Mouse (Mus musculus) macrophage (primary cell): ENCODE measurements around the gene Cry2. TPM values are rescaled to one million over a fixed set of nuclear protein-coding genes. Genes with fewer than 3 reads are reported as not detected.

ENCODE experiments used
- H3K27ac ChIP-seq: fragments of 350-480 bp; formaldehyde crosslinking; 2 replicates; pipeline ENCODE4 v1.9.0; 2021
- H3K36me3 ChIP-seq: fragments of 350-480 bp; formaldehyde crosslinking; 2 replicates; pipeline ENCODE4 v1.9.0; 2021; ENCODE audit errors: inconsistent target
- H3K4me3 ChIP-seq: fragments of 350-480 bp; formaldehyde crosslinking; 2 replicates; pipeline ENCODE4 v1.9.0; 2021; ENCODE audit errors: inconsistent target
- H3K79me2 ChIP-seq: fragments of 350-480 bp; formaldehyde crosslinking; 2 replicates; pipeline ENCODE4 v1.9.0; 2021; ENCODE audit errors: inconsistent target
- WGBS: methylation state at CpG from one replicate; pipeline ENCODE4 v1.1.7; 2026; ENCODE audit warnings: inconsistent platforms; ENCODE audit not compliant: missing documents; 5-methylcytosine and 5-hydroxymethylcytosine counted together
- polyA plus RNA-seq: library from polyadenylated mRNA; stranded (reverse); fragments of 250-400 nt; gene quantifications from 3 replicates; pipeline ENCODE4 v1.2.4, GENCODE M21; 2018; ENCODE audit warnings: inconsistent platforms

Cry2 gene
- polyA plus RNA-seq, 1 experiment from 2014 or later = 3.0 TPM

GRCm38 (mm10) chr2:92381901-92382588, 51.8 kb downstream of the Cry2 start, which contains the start of gene 1700029I15Rik:
1700029I15Rik (plus strand) TSS chr2:92382538.
- Histone ChIP-seq H3K36me3 (peaks cover 48% of the 10 kb centered on the region), H3K79me2 (peaks cover 5% of the 10 kb centered on the region; the same call in 1 of the 2 replicates), H3K4me3 (no peak within 1 kb of the TSS), H3K27ac (no peak within 1 kb of the TSS)
- WGBS = 97% methylated on average over 5 of the region's 5 CpGs

GRCm38 (mm10) chr2:92381161-92381560, 52.7 kb downstream of the Cry2 start:
- H3K27ac ChIP-seq = no peak overlapping the region
- H3K79me2 ChIP-seq = peaks cover 13% of the 10 kb centered on the region; the same call in 1 of the 2 replicates
- H3K4me3 ChIP-seq = no peak overlapping the region
- 86% methylated on average over 5 of the region's 5 CpGs for WGBS
- peaks cover 48% of the 10 kb centered on the region for H3K36me3 ChIP-seq

- peaks cover 48% of the 10 kb centered on the region for H3K36me3 ChIP-seq
- H3K79me2 ChIP-seq = peaks cover 19% of the 10 kb centered on the region; the same call in 1 of the 2 replicates
- WGBS = 82% methylated on average over 6 of the region's 6 CpGs
- H3K4me3 ChIP-seq = no peak overlapping the region
- no peak overlapping the region for H3K27ac ChIP-seq
Observed at GRCm38 (mm10) chr2:92380495-92381050, 53.3 kb downstream of the Cry2 start.

GRCm38 (mm10) chr2:92379783-92380494, 53.9 kb downstream of the Cry2 start:
- Histone ChIP-seq H3K27ac (no peak overlapping the region), H3K79me2 (peaks cover 21% of the 10 kb centered on the region; the same call in 1 of the 2 replicates), H3K4me3 (no peak overlapping the region), H3K36me3 (peaks cover 48% of the 10 kb centered on the region)
- WGBS = 89% methylated on average over 16 of the region's 17 CpGs

GRCm38 (mm10) chr2:92377320-92377719, 56.5 kb downstream of the Cry2 start:
- Histone ChIP-seq H3K36me3 (peaks cover 47% of the 10 kb centered on the region), H3K4me3 (no peak overlapping the region), H3K27ac (no peak overlapping the region), H3K79me2 (peaks cover 21% of the 10 kb centered on the region; the same call in 1 of the 2 replicates)
- WGBS = 90% methylated on average over 6 of the region's 7 CpGs

- 76% methylated on average over 6 of the region's 6 CpGs for WGBS
- peak overlapping the region; percentile 97 for H3K4me3 ChIP-seq
- no peak overlapping the region for H3K27ac ChIP-seq
- peaks cover 36% of the 10 kb centered on the region for H3K36me3 ChIP-seq
- peaks cover 21% of the 10 kb centered on the region; the same call in 1 of the 2 replicates for H3K79me2 ChIP-seq
Observed at GRCm38 (mm10) chr2:92376300-92376699, 57.5 kb downstream of the Cry2 start.

GRCm38 (mm10) chr2:92375788-92376187, 58.1 kb downstream of the Cry2 start:
- WGBS = under 1% methylated on average over 10 of the region's 10 CpGs
- H3K4me3 ChIP-seq = peak overlapping the region; percentile 97
- peaks cover 33% of the 10 kb centered on the region for H3K36me3 ChIP-seq
- H3K79me2 ChIP-seq = peaks cover 21% of the 10 kb centered on the region; the same call in 1 of the 2 replicates
- H3K27ac ChIP-seq = peak overlapping the region; percentile 67

GRCm38 (mm10) chr2:92375099-92375623, 58.7 kb downstream of the Cry2 start:
- H3K27ac ChIP-seq = peak overlapping the region; percentile 67
- H3K4me3 ChIP-seq = peak overlapping the region; percentile 97
- peaks cover 21% of the 10 kb centered on the region; the same call in 1 of the 2 replicates for H3K79me2 ChIP-seq
- peaks cover 28% of the 10 kb centered on the region for H3K36me3 ChIP-seq
- under 1% methylated on average over 29 of the region's 29 CpGs for WGBS

- 4% methylated on average over 16 of the region's 16 CpGs for WGBS
- Histone ChIP-seq H3K36me3 (peaks cover 21% of the 10 kb centered on the region), H3K27ac (peak within 1 kb of the TSS; percentile 67), H3K4me3 (peak within 1 kb of the TSS; percentile 97), H3K79me2 (peaks cover 21% of the 10 kb centered on the region; the same call in 1 of the 2 replicates)
Observed at GRCm38 (mm10) chr2:92374514-92374913, 59.3 kb downstream of the Cry2 start, which contains the start of the genes Pex16 and Large2. Pex16 (plus strand) TSS chr2:92374676. Large2 (minus strand) TSS chr2:92374869.

GRCm38 (mm10) chr2:92373437-92373813, 60.4 kb downstream of the Cry2 start:
- Histone ChIP-seq H3K36me3 (peaks cover 10% of the 10 kb centered on the region), H3K27ac (no peak overlapping the region), H3K79me2 (peaks cover 21% of the 10 kb centered on the region; the same call in 1 of the 2 replicates), H3K4me3 (no peak overlapping the region)
- WGBS = 52% methylated on average over 11 of the region's 11 CpGs

GRCm38 (mm10) chr2:92372767-92373436, 60.9 kb downstream of the Cry2 start:
- H3K36me3 ChIP-seq = peaks cover 5% of the 10 kb centered on the region
- no peak overlapping the region for H3K4me3 ChIP-seq
- H3K79me2 ChIP-seq = peaks cover 21% of the 10 kb centered on the region; the same call in 1 of the 2 replicates
- 81% methylated on average over 9 of the region's 9 CpGs for WGBS
- no peak overlapping the region for H3K27ac ChIP-seq

GRCm38 (mm10) chr2:92371971-92372690, 61.7 kb downstream of the Cry2 start:
- 93% methylated on average over 10 of the region's 10 CpGs for WGBS
- Histone ChIP-seq H3K4me3 (no peak overlapping the region), H3K36me3 (no peaks in the 10 kb centered on the region), H3K27ac (no peak overlapping the region), H3K79me2 (peaks cover 17% of the 10 kb centered on the region; the same call in 1 of the 2 replicates)
